Mouse (Mus musculus) intestine, embryonic 16.5 days (tissue): Measurements from ENCODE around the gene Opcml. TPM values are rescaled to one million over a fixed set of nuclear protein-coding genes. Genes with fewer than 3 reads are reported as not detected.

ENCODE experiments used
- ATAC-seq: fragments of 200-750 bp; cut with Nextera tagmentation; 2 replicates; pipeline ENCODE4 v1.8.0; 2017; ENCODE audit warnings: moderate TSS enrichment, moderate library complexity
- H3K27ac ChIP-seq: fragments of 300-500 bp; sonication (generic); 2 replicates; pipeline ENCODE4 v1.5.1; 2014; ENCODE audit warnings: mild to moderate bottlenecking, low read length
- H3K27me3 ChIP-seq: fragments of 300-500 bp; sonication (generic); replicated peaks from 2 replicates; pipeline ENCODE4 v1.6.1; 2014; ENCODE audit warnings: low read length, control low read depth, mixed read lengths; ENCODE audit not compliant: control insufficient read depth, insufficient read depth
- H3K36me3 ChIP-seq: fragments of 300-500 bp; sonication (generic); 2 replicates; pipeline ENCODE4 v1.6.1; 2014; ENCODE audit warnings: low read length, control low read depth; ENCODE audit not compliant: control insufficient read depth, insufficient read depth
- H3K4me1 ChIP-seq: fragments of 300-500 bp; sonication (generic); 2 replicates; pipeline ENCODE4 v1.6.1; 2014; ENCODE audit warnings: low read length, control low read depth, mixed read lengths; ENCODE audit not compliant: control insufficient read depth, insufficient read depth
- H3K4me2 ChIP-seq: fragments of 300-500 bp; sonication (generic); 2 replicates; pipeline ENCODE4 v1.6.1; 2014; ENCODE audit warnings: low read depth, low read length, control low read depth
- H3K4me3 ChIP-seq: fragments of 300-500 bp; sonication (generic); 2 replicates; pipeline ENCODE4 v1.5.1; 2014; ENCODE audit warnings: mild to moderate bottlenecking, low read length
- H3K9ac ChIP-seq: fragments of 300-500 bp; sonication (generic); 2 replicates; pipeline ENCODE4 v1.6.1; 2014; ENCODE audit warnings: low read depth, low read length
- H3K9me3 ChIP-seq: fragments of 300-500 bp; sonication (generic); 2 replicates; pipeline ENCODE4 v1.6.1; 2016; ENCODE audit warnings: low read length, control low read depth; ENCODE audit not compliant: control insufficient read depth
- WGBS: fragments of 180-500 bp; shearing (Covaris S2); extraction: QIAGEN DNeasy Blood & Tissue Kit; methylation state at CpG from one replicate; pipeline ENCODE4 v1.1.7; 2014; 5-methylcytosine and 5-hydroxymethylcytosine counted together
- polyA plus RNA-seq: library from polyadenylated mRNA; unstranded; fragments of >200 nt; fragmentation: Nextera tagmentation; extraction: Ambion mirVana; gene quantifications from 2 replicates; pipeline ENCODE4 v1.2.1, GENCODE M21; 2015

The Opcml gene
- polyA plus RNA-seq, 1 experiment from 2014 or later, result 3.1 TPM

DNA sequence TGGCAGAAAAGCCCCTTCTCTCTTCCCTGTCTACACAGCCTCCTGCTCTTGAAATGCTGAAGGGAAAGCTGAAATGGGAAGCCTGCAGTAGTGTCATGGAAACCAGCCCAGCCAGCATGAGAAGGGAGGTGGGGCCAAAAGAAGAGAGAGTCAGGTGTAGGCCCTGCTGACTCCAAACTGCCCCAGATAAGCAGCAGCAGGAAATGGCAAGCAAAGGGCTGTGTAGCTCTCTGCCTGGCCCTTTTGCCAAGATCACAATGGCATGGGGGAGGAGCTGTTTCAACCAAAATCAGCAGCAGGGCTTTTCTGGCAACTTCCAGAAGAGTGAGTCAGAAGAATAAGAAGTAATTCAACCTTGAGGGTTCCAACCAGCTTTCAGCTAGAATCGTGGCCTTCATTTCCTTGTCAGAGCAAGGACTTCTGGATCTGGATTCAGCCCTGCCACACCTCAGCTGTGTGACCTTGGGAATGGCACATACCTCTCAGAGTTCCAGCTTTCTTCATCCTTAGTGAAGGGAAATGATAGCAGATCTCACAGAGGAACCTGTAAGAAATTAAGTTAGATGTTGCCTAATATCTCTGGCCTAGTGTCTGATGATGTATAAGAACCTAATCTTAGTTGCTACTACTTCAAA is 499.2 kb downstream of the Opcml start:
- ATAC-seq, result peak; percentile 79
- Histone ChIP-seq H3K9me3 (no peaks in the 10 kb centered on the region), H3K27me3 (no peaks in the 10 kb centered on the region), H3K27ac (no peak overlapping the region), H3K9ac (no peak overlapping the region), H3K4me2 (no peak overlapping the region), H3K4me1 (no peaks in the 10 kb centered on the region), H3K36me3 (no peaks in the 10 kb centered on the region), H3K4me3 (no peak overlapping the region)
- WGBS, result 50% methylated on average over 1 of the region's 1 CpGs

DNA sequence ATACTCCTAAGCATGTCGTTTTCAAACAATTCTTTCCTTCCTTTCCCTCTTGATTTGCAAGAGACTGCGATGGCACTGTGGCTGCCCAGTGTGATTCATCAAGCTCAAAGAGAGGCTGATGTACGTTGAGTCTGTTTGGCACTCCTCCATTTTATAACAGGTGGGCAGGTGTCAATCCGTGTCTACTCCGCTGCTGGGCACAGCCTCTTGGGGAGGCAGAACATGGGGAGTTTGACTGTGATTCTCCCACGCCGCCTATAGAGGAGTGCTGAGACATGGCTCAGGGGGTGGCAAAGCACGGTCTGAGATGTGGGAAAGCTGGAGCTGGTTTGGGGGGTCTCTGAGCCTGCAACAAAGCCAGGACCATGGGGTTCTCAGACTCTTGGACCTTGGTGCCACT is 513.1 kb downstream of the Opcml start:
- no peaks in the 10 kb centered on the region for H3K4me1 ChIP-seq
- no peaks in the 10 kb centered on the region for H3K9me3 ChIP-seq
- no peaks in the 10 kb centered on the region for H3K27me3 ChIP-seq
- ATAC-seq, result no peak
- H3K27ac ChIP-seq, result no peak overlapping the region
- 79% methylated on average over 8 of the region's 8 CpGs for WGBS
- H3K4me3 ChIP-seq, result no peak overlapping the region
- H3K36me3 ChIP-seq, result no peaks in the 10 kb centered on the region
- no peak overlapping the region for H3K9ac ChIP-seq
- H3K4me2 ChIP-seq, result no peak overlapping the region

DNA sequence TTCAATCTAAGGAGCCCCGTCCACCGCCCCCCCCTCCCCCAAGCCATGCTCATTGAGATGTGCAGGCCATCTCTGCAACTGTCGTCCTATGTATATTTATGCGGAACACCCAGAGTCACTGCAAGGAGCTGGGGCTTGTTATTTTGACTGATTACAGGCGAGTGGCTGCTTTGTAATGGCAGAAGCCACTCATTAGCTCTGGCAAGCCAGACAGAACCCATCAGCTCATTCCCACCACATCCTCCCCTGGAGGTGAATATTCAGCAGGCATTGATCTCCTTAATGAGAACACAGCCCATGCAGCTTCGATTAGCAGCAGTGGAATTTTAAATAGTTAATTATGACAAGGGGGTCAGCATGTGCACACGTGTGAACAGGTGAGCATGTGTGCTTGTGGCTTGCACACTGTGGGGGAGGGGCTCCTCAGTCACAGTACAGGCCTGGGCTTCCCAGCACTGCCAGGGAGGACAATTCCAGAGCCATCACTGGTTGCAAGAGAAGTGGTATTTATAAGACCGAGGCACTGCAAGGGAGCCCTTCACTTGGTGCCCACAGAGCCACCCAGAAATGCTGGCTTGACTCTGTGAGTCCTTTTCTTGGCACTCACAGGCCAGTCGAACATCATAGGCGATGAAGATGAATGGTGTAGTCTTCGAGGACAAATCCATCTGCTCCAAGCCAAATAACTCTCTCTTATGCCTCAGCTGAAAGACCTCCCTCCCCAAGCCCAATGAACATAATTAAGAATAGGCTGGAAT is 516.0 kb downstream of the Opcml start:
- WGBS, result 67% methylated on average over 11 of the region's 11 CpGs
- Histone ChIP-seq H3K36me3 (no peaks in the 10 kb centered on the region), H3K4me1 (no peaks in the 10 kb centered on the region), H3K9ac (no peak overlapping the region), H3K4me3 (no peak overlapping the region), H3K27me3 (no peaks in the 10 kb centered on the region), H3K27ac (no peak overlapping the region), H3K4me2 (no peak overlapping the region), H3K9me3 (no peaks in the 10 kb centered on the region)
- ATAC-seq, result no peak

DNA sequence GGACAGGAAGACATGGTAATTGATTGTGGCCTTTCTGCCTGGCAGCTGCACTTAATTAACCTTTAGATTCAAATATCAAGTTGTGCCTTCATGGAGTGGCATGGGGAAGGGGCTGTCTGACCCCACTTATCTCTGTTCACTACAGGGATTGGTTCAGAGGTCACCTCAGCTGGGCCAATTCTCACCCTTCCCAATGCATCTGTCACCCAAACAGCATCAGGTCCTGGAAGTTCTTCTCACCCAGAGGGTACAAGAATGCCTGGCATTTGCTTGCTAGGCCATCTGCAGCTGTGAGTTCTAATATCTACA is 516.5 kb downstream of the Opcml start:
- Histone ChIP-seq H3K27ac (no peak overlapping the region), H3K9me3 (no peaks in the 10 kb centered on the region), H3K4me2 (no peak overlapping the region), H3K9ac (no peak overlapping the region), H3K27me3 (no peaks in the 10 kb centered on the region), H3K4me1 (no peaks in the 10 kb centered on the region), H3K4me3 (no peak overlapping the region), H3K36me3 (no peaks in the 10 kb centered on the region)
- no peak for ATAC-seq

DNA sequence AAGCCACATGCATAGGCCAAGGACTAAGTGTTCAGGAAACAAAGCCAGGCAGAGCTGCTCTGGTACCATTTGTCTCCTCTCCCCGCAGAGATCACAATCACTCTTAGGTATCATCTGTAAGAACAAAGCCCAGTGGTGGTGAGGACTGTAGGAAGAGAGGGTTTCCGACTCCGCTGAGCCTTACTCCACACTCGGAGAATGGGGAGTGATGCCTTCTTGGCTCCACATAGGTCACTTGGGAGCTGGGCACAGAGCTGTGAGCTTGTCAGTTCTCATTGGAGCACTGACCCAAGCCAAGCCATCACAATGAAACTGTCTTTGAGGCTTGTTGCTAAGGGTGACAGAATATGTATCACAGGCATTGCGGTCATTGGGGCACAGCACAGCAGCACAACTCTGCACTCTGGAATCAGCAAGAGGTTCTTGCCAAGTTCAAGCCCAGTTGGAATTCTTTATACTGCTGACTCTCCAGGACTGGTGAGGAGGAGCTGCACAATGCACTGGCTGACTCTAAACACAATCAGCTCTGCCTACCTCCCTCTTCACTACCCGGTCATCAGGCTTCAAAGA is 517.0 kb downstream of the Opcml start:
- no peak for ATAC-seq
- Histone ChIP-seq H3K27ac (no peak overlapping the region), H3K4me2 (no peak overlapping the region), H3K27me3 (no peaks in the 10 kb centered on the region), H3K36me3 (no peaks in the 10 kb centered on the region), H3K9ac (no peak overlapping the region), H3K9me3 (no peaks in the 10 kb centered on the region), H3K4me1 (no peaks in the 10 kb centered on the region), H3K4me3 (no peak overlapping the region)
- WGBS, result 76% methylated on average over 6 of the region's 6 CpGs

DNA sequence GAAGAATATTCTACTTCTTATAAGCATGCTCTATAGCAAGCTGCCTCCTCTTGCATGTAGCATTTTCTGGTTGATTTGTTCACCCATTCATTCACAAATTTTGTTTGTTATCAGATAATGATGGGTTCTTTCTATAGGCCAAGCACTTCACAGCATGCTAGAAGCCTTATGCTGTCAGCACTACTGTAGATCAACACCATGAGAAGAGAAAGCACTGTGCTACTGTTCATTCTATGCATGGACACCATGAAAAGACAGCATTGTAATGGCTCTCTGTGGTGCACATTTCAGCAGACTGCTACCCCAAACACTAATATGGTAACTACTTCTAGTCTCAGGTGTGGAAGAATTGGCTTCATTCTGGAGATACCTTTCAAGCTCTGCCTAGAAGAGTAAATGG is 527.3 kb downstream of the Opcml start:
- no peaks in the 10 kb centered on the region for H3K4me1 ChIP-seq
- no peaks in the 10 kb centered on the region for H3K9me3 ChIP-seq
- no peak for ATAC-seq
- no peak overlapping the region for H3K4me3 ChIP-seq
- no peaks in the 10 kb centered on the region for H3K27me3 ChIP-seq
- H3K9ac ChIP-seq, result no peak overlapping the region
- H3K36me3 ChIP-seq, result no peaks in the 10 kb centered on the region
- no peak overlapping the region for H3K4me2 ChIP-seq
- H3K27ac ChIP-seq, result no peak overlapping the region

DNA sequence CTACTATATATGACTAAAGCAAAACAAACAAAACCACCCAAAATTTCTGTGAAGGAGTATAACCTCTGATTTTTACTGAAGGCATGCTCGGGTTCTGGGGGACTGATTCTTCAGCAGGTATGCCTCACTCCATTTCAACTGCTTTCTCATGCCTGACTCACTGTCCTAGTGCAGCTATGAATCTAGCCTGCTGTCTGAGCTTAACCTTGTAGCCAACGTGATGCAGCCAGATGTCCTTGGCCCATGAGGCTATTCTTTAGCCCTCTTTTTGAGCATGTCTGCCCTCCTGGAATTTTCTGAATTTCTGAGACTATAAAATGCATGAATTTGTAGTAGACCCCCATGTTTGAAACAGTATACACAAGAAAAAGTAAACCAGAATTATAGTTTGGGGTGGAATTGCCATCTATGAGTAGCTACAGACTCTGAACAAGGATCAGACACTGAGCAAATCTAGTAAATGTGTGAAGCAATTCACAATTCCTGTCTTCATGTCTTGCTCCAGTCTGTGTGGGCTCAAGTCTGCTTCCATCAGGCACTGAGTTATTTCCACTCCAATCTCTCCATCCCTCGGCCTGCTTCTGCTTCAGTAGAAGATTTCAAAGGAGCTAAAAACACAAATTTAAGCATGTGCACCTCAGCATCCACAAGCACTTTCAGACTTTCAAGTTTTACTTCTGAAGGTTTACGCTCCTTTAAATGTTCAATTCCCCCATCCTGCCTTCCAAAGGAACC is 528.6 kb downstream of the Opcml start:
- no peak overlapping the region for H3K4me2 ChIP-seq
- H3K4me1 ChIP-seq, result no peaks in the 10 kb centered on the region
- no peak for ATAC-seq
- H3K9me3 ChIP-seq, result no peaks in the 10 kb centered on the region
- H3K9ac ChIP-seq, result no peak overlapping the region
- WGBS, result 72% methylated on average over 4 of the region's 4 CpGs
- H3K4me3 ChIP-seq, result no peak overlapping the region
- H3K27me3 ChIP-seq, result no peaks in the 10 kb centered on the region
- no peaks in the 10 kb centered on the region for H3K36me3 ChIP-seq
- no peak overlapping the region for H3K27ac ChIP-seq

DNA sequence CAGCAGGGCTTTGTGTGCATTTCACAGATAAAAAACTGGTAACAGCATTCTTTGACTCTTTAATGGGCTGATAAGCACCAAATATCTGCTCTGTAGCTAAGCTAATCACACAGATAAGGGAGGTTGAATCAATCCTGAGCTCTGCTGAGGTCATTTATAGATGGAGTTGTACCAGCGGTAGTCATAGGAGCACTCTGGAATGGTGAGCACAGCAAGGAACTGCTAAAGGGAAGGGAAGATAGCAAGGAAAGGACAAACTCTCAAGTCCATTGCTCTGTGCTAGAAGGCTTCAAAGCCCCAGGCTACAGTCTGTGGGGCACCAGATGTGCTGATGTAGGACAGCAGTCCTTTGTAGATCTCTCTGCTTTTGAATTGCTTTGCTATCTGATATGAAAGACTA is 529.2 kb downstream of the Opcml start:
- H3K27me3 ChIP-seq, result no peaks in the 10 kb centered on the region
- no peak overlapping the region for H3K9ac ChIP-seq
- 37% methylated on average over 1 of the region's 1 CpGs for WGBS
- H3K36me3 ChIP-seq, result no peaks in the 10 kb centered on the region
- no peak overlapping the region for H3K4me3 ChIP-seq
- H3K9me3 ChIP-seq, result no peaks in the 10 kb centered on the region
- no peak overlapping the region for H3K4me2 ChIP-seq
- ATAC-seq, result peak; percentile 71
- no peak overlapping the region for H3K27ac ChIP-seq
- no peaks in the 10 kb centered on the region for H3K4me1 ChIP-seq

DNA sequence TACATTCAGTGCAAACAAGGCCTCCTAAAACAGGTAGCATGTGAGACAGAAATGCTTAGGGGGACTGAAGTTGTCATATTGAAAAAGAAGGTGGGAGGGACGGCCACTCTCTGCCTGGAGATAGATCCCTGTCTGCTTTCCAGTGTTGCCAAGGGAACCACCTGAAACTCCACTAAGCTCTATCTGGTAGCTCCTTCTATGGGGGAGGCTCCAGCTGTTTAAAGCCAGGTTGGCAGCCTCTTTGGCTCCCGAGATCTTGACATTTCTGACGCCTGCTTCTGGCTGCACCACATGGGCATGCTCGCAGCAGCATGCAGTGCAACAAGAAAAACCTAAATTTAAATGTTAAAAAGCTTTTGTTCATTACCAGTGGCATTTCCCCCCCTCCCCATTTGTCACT is 537.4 kb downstream of the Opcml start:
- no peak for ATAC-seq
- H3K36me3 ChIP-seq, result no peaks in the 10 kb centered on the region
- no peak overlapping the region for H3K9ac ChIP-seq
- WGBS, result 58% methylated on average over 4 of the region's 4 CpGs
- no peaks in the 10 kb centered on the region for H3K9me3 ChIP-seq
- H3K4me3 ChIP-seq, result no peak overlapping the region
- no peak overlapping the region for H3K27ac ChIP-seq
- H3K4me1 ChIP-seq, result no peaks in the 10 kb centered on the region
- H3K27me3 ChIP-seq, result no peaks in the 10 kb centered on the region
- H3K4me2 ChIP-seq, result no peak overlapping the region
